Mouse (Mus musculus): ENCODE data around the gene Tmem206.

GRCm38 (mm10) chr1:191369140-191369539 lies 43.4 kb downstream of the Tmem206 start:
- TF ChIP-seq CTCF (IDR thresholded peaks at IDR 0.05; ENCODE audit: control insufficient read depth, insufficient read depth, insufficient replicate concordance, low read depth, low read length): no peak
- no peak for TF ChIP-seq POLR2A (IDR thresholded peaks at IDR 0.05; ENCODE audit: control insufficient read depth, low read depth, low read length)
